Mouse (Mus musculus) neural tube, embryonic 10.5 days (tissue): Measurements from ENCODE around the gene Slc26a5.
A peak's percentile ranks its signal among the peaks of the same experiment; 100 is the strongest.

Source experiments
- DNase-seq: peaks from one replicate; pipeline ENCODE4 v3.0.0-alpha.2; 2017; ENCODE audit warnings: low spot score; ENCODE audit errors: extremely low spot score

The Slc26a5 gene

GRCm38 (mm10) chr5:21810924-21811323 is 54.5 kb downstream of the Slc26a5 start:
- no peak for DNase-seq

- DNase-seq, result no peak
Observed at GRCm38 (mm10) chr5:21804837-21805236, 60.6 kb downstream of the Slc26a5 start.

- no peak for DNase-seq
Observed at GRCm38 (mm10) chr5:21803691-21804188, 61.7 kb downstream of the Slc26a5 start.

- no peak for DNase-seq
Observed at GRCm38 (mm10) chr5:21802907-21803306, 62.5 kb downstream of the Slc26a5 start.

- DNase-seq, result no peak
Observed at GRCm38 (mm10) chr5:21792166-21792565, 73.2 kb downstream of the Slc26a5 start.

GRCm38 (mm10) chr5:21789061-21789460 is 76.3 kb downstream of the Slc26a5 start:
- no peak for DNase-seq

GRCm38 (mm10) chr5:21787186-21788105 is 78.0 kb downstream of the Slc26a5 start:
- DNase-seq, result no peak

GRCm38 (mm10) chr5:21786258-21787185 is 78.9 kb downstream of the Slc26a5 start:
- DNase-seq, result peak; percentile 99

GRCm38 (mm10) chr5:21785776-21786175 is 79.6 kb downstream of the Slc26a5 start:
- DNase-seq, result no peak

- DNase-seq, result peak; percentile 91
Observed at GRCm38 (mm10) chr5:21785053-21785452, 80.4 kb downstream of the Slc26a5 start, which contains the start of the genes Dnajc2 and Psmc2. Dnajc2 (minus strand) TSS chr5:21785251. Psmc2 (plus strand) TSS chr5:21785283.

- no peak for DNase-seq
Observed at GRCm38 (mm10) chr5:21784161-21785052, 81.0 kb downstream of the Slc26a5 start.

- no peak for DNase-seq
Observed at GRCm38 (mm10) chr5:21776491-21776890, 88.9 kb downstream of the Slc26a5 start.

GRCm38 (mm10) chr5:21769841-21770240 is 95.6 kb downstream of the Slc26a5 start:
- DNase-seq, result no peak

- DNase-seq, result no peak
Observed at GRCm38 (mm10) chr5:21768506-21768905, 96.9 kb downstream of the Slc26a5 start.
